26 mouse cellular contexts compared by ENCODE assay signal in genomic region chr8:8869338-8869737, GRCm38 (mm10).
"Had no signal": no experiment of that assay in that cellular context is flagged by ENCODE, and none has a peak within 500 bp of the region (broad histone marks: within the 10 kb centered on the region; RNA-seq: fewer than 3 reads in every experiment).

No protein-coding gene starts in this region.

- H3K27ac ChIP-seq: heart, embryonic 10.5 days; heart, embryonic 13.5 days; heart, embryonic 15.5 days; hindbrain, embryonic 14.5 days; kidney, embryonic 15.5 days; kidney, postnatal 0 days; limb, embryonic 13.5 days; limb, embryonic 15.5 days; liver, embryonic 12.5 days; liver, embryonic 14.5 days had no signal

- H3K4me3 ChIP-seq: heart, embryonic 10.5 days; heart, embryonic 13.5 days; heart, embryonic 15.5 days; kidney, embryonic 15.5 days; limb, embryonic 13.5 days; limb, embryonic 15.5 days; liver, embryonic 12.5 days had no signal

- H3K4me1 ChIP-seq: heart, embryonic 15.5 days; liver, embryonic 12.5 days had no signal

- H3K9me3 ChIP-seq: heart, embryonic 10.5 days; heart, embryonic 13.5 days; heart, embryonic 15.5 days; kidney, embryonic 15.5 days; limb, embryonic 13.5 days; limb, embryonic 15.5 days; liver, embryonic 12.5 days had no signal

- H3K4me2 ChIP-seq: heart, embryonic 13.5 days; heart, embryonic 15.5 days; hindbrain, embryonic 14.5 days; kidney, embryonic 15.5 days; limb, embryonic 13.5 days; limb, embryonic 15.5 days; liver, embryonic 12.5 days had no signal

- H3K36me3 ChIP-seq: heart, embryonic 10.5 days; heart, embryonic 13.5 days; heart, embryonic 15.5 days; kidney, embryonic 15.5 days; limb, embryonic 13.5 days; limb, embryonic 15.5 days; liver, embryonic 12.5 days had no signal

- DNase-seq: forebrain, postnatal 0 days; gastrocnemius, postnatal 14 days; gastrocnemius, postnatal 36 days; heart, adult 18-20 months; heart, postnatal 14 days; heart, postnatal 36 days; kidney, adult 11 months; kidney, adult 2 months; kidney, adult 9 months; kidney, postnatal 14 days; kidney, postnatal 36 days; layer of hippocampus, adult 9-11 months; layer of hippocampus, postnatal 36 days; left cerebral cortex, postnatal 4 days had no signal

- H3K27me3 ChIP-seq: heart, embryonic 13.5 days; heart, embryonic 15.5 days; kidney, embryonic 15.5 days; limb, embryonic 15.5 days; liver, embryonic 12.5 days had no signal

- H3K9ac ChIP-seq: forebrain, postnatal 0 days; heart, embryonic 13.5 days; heart, embryonic 15.5 days; hindbrain, embryonic 14.5 days; kidney, embryonic 15.5 days; limb, embryonic 13.5 days; limb, embryonic 15.5 days; liver, embryonic 12.5 days; liver, embryonic 14.5 days had no signal

- ATAC-seq: forebrain, postnatal 0 days; hindbrain, embryonic 16.5 days; intestine, embryonic 16.5 days; liver, embryonic 12.5 days had no signal
